Mouse (Mus musculus): ENCODE measurements around the gene Gdf2. TPM values are rescaled to one million over a fixed set of nuclear protein-coding genes. Genes with fewer than 3 reads are reported as not detected.

Gdf2 gene
- polyA plus RNA-seq, 1 experiment = not detected

- no peak overlapping the region for H3K27ac ChIP-seq (ENCODE audit: insufficient read depth, low read length)
- H3K4me3 ChIP-seq (ENCODE audit: insufficient read depth, low read length) = peak overlapping the region; percentile 19; the same call in 1 of the 2 replicates
- TF ChIP-seq CTCF (IDR thresholded peaks at IDR 0.05; ENCODE audit: borderline replicate concordance, insufficient read depth, low read length) = no peak
- TF ChIP-seq POLR2A (IDR thresholded peaks at IDR 0.05; ENCODE audit: low read depth, low read length) = no peak
- H3K4me1 ChIP-seq (ENCODE audit: control insufficient read depth, insufficient read depth, low read length) = no peaks in the 10 kb centered on the region
These were observed 18.1 kb upstream of the Gdf2 start for GRCm38 (mm10) chr14:33922771-33923167.

GRCm38 (mm10) chr14:33923168-33924070 lies 17.4 kb upstream of the Gdf2 start, which contains the start of gene Gdf10:
Gene Gdf10 (plus strand): TSS chr14:33923587.
- TF ChIP-seq POLR2A (IDR thresholded peaks at IDR 0.05; ENCODE audit: low read depth, low read length) (no peak), CTCF (IDR thresholded peaks at IDR 0.05; ENCODE audit: borderline replicate concordance, insufficient read depth, low read length) (no peak)
- H3K27ac ChIP-seq (ENCODE audit: insufficient read depth, low read length) = no peak within 1 kb of the TSS
- no peaks in the 10 kb centered on the region for H3K4me1 ChIP-seq (ENCODE audit: control insufficient read depth, insufficient read depth, low read length)
- peak within 1 kb of the TSS; percentile 19; the same call in 1 of the 2 replicates for H3K4me3 ChIP-seq (ENCODE audit: insufficient read depth, low read length)

- TF ChIP-seq CTCF (IDR thresholded peaks at IDR 0.05; ENCODE audit: borderline replicate concordance, insufficient read depth, low read length) = no peak
- Histone ChIP-seq H3K4me1 (ENCODE audit: control insufficient read depth, insufficient read depth, low read length) (no peaks in the 10 kb centered on the region), H3K4me3 (ENCODE audit: insufficient read depth, low read length) (no peak overlapping the region), H3K27ac (ENCODE audit: insufficient read depth, low read length) (no peak overlapping the region)
These were observed 9.0 kb upstream of the Gdf2 start for GRCm38 (mm10) chr14:33931853-33932252.

GRCm38 (mm10) chr14:33932935-33933703 lies 7.7 kb upstream of the Gdf2 start:
- Histone ChIP-seq H3K4me1 (ENCODE audit: control insufficient read depth, insufficient read depth, low read length) (no peaks in the 10 kb centered on the region), H3K27ac (ENCODE audit: insufficient read depth, low read length) (no peak overlapping the region), H3K4me3 (ENCODE audit: insufficient read depth, low read length) (no peak overlapping the region)
- TF ChIP-seq POLR2A (IDR thresholded peaks at IDR 0.05; ENCODE audit: low read depth, low read length) (no peak), CTCF (IDR thresholded peaks at IDR 0.05; ENCODE audit: borderline replicate concordance, insufficient read depth, low read length) (no peak)

- no peak overlapping the region for H3K4me3 ChIP-seq (ENCODE audit: insufficient read depth, low read length)
- no peak overlapping the region for H3K27ac ChIP-seq (ENCODE audit: insufficient read depth, low read length)
- TF ChIP-seq POLR2A (IDR thresholded peaks at IDR 0.05; ENCODE audit: low read depth, low read length) (no peak), CTCF (IDR thresholded peaks at IDR 0.05; ENCODE audit: borderline replicate concordance, insufficient read depth, low read length) (no peak)
- H3K4me1 ChIP-seq (ENCODE audit: control insufficient read depth, insufficient read depth, low read length) = no peaks in the 10 kb centered on the region
These were observed 7.0 kb upstream of the Gdf2 start for GRCm38 (mm10) chr14:33933778-33934317.

- TF ChIP-seq POLR2A (IDR thresholded peaks at IDR 0.05; ENCODE audit: low read depth, low read length) = no peak
- peak; percentile 87; the same call in 1 of the 2 replicates for TF ChIP-seq CTCF (IDR thresholded peaks at IDR 0.05; ENCODE audit: borderline replicate concordance, insufficient read depth, low read length)
- H3K4me1 ChIP-seq (ENCODE audit: control insufficient read depth, insufficient read depth, low read length) = no peaks in the 10 kb centered on the region
- H3K4me3 ChIP-seq (ENCODE audit: insufficient read depth, low read length) = no peak overlapping the region
- no peak overlapping the region for H3K27ac ChIP-seq (ENCODE audit: insufficient read depth, low read length)
These were observed 1.7 kb upstream of the Gdf2 start for GRCm38 (mm10) chr14:33939117-33939516.

GRCm38 (mm10) chr14:33942222-33942621 lies 1.4 kb downstream of the Gdf2 start:
- no peaks in the 10 kb centered on the region for H3K4me1 ChIP-seq (ENCODE audit: control insufficient read depth, insufficient read depth, low read length)
- H3K4me3 ChIP-seq (ENCODE audit: insufficient read depth, low read length) = no peak overlapping the region
- H3K27ac ChIP-seq (ENCODE audit: insufficient read depth, low read length) = no peak overlapping the region
- no peak for TF ChIP-seq CTCF (IDR thresholded peaks at IDR 0.05; ENCODE audit: borderline replicate concordance, insufficient read depth, low read length)
- TF ChIP-seq POLR2A (IDR thresholded peaks at IDR 0.05; ENCODE audit: low read depth, low read length) = no peak

GRCm38 (mm10) chr14:33946125-33946524 lies 5.3 kb downstream of the Gdf2 start:
- no peak overlapping the region for H3K4me3 ChIP-seq (ENCODE audit: insufficient read depth, low read length)
- no peak overlapping the region for H3K27ac ChIP-seq (ENCODE audit: insufficient read depth, low read length)
- TF ChIP-seq POLR2A (IDR thresholded peaks at IDR 0.05; ENCODE audit: low read depth, low read length) (no peak), CTCF (IDR thresholded peaks at IDR 0.05; ENCODE audit: borderline replicate concordance, insufficient read depth, low read length) (no peak)
- no peaks in the 10 kb centered on the region for H3K4me1 ChIP-seq (ENCODE audit: control insufficient read depth, insufficient read depth, low read length)

GRCm38 (mm10) chr14:33952233-33952981 lies 11.6 kb downstream of the Gdf2 start:
- H3K27ac ChIP-seq (ENCODE audit: insufficient read depth, low read length) = no peak overlapping the region
- no peaks in the 10 kb centered on the region for H3K4me1 ChIP-seq (ENCODE audit: control insufficient read depth, insufficient read depth, low read length)
- no peak for TF ChIP-seq POLR2A (IDR thresholded peaks at IDR 0.05; ENCODE audit: low read depth, low read length)
- TF ChIP-seq CTCF (IDR thresholded peaks at IDR 0.05; ENCODE audit: borderline replicate concordance, insufficient read depth, low read length) = no peak
- H3K4me3 ChIP-seq (ENCODE audit: insufficient read depth, low read length) = no peak overlapping the region
